Mouse (Mus musculus): ENCODE data around the gene Med26.

Med26 gene

DNA sequence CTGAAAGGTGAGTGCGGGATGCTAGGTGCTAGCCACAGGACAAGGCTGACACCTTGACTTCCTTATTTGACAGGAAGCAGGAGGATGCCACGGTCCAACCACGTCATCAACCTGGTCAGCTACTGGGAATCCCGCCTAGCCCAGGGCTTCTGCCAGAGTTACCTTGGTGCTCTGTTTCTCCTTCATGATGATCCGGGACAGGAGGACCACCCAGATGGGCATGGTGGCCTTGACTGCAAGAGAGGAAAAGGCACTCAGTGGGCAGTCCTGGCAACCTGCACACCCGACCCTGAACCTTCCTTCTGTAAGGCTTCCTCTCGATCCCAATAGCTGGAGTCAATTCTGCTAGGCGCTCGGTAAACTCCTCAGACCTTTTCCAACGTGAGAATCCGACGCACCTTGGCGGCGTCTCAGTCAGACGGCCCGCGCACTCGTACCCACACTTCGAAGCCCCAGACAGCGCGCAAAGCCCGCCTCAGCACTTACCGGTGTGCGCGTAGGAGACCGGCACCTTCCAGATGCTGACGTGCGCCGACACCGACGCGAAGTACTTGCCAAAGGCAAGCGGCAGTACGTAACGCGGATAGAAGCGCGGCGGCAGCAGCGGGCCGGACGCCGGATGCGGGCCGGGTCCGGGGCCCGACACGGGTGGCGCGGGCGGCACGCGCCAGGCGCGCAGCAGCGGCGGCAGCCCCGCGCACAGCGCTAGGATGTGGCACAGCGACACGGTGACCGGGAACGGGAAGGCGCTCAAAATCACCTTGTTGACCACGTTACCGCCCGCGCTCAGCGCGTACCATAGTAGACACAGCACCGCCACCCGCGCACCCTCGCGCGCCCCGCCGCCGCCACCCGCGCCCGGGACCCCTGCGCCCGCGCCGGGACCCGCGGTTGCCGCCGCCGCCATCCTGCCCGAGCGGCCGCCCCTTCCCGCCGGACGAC lies 56.1 kb downstream of the Med26 start, which contains the start of gene Slc35e1:
Gene Slc35e1, minus strand, starts transcription at position 935 of the 942 bp plus-strand sequence.
- DNase-seq (ENCODE audit: low read depth, low spot score): peak; percentile 41

DNA sequence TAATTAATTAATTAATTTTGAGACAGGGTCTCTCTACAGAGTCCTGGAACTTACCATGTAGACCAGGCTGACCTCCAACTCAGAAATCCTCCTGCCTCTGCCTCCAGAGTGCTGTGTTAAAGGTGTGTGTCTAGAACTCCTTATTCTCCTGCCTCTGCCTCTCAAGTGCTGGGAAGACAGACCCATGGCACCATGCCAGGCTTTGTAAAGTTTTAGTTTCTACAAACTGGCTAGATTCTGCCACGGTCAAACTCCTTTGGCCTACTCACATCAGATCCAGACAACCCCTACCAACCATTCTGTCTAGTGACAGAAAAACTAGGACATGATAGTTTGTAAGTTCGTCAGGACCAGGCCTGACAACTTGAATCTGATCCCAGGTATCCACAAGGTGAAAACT lies 57.1 kb downstream of the Med26 start:
- no peak for DNase-seq (ENCODE audit: low read depth, low spot score)

DNA sequence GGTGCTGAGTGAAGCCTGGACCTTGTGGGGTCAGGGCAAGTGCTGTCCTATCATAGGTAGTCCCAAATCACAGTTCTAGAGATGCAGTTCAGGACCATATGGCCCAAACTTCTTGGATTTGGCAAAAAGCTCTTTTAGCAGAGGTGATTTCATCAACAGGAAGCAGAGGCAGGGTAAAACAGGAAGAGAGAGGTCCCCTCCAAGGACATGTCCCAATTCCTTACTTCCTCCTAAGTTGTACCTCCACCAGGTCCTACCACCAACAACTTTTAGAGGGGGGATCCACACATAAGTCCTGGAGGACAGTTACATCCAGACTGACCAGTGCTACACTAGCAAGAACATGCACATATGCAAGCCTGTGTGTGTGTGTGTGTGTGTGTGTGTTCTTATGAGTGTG lies 61.1 kb downstream of the Med26 start:
- DNase-seq (ENCODE audit: low read depth, low spot score): no peak

DNA sequence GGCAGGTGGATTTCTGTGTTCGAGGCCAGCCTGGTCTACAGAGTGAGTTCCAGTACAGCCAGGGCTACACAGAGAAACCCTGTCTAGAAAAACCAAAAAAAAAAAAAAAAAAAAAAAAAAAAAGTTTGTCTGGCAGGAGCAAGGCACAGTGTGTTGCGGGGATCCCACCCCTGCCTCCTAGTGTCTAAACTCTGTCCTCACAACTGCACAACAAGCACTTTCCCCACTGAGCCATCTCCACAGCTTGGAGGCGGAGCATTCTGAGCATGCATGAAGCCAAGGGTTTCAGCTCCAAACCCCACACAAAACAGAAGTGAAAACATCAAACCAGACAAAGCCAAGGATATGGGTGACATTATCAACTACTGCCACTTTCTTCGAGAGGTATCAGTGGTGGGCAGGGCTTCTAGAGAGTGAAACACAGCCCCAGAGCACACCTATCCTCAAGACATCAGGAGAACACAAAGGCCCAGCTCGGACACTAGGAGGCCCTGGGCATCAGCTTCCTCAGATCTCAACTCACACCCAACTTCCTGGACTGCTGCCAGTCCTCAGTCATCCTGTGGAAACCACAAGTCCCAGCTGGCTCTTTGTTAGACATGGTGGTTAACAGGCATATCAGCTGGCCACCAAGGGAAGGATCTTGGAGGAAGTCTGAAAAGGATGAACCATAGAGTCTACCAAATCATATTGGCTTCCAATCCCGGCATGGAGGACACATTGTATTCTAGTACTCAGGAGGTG lies 62.4 kb downstream of the Med26 start:
- no peak for DNase-seq (ENCODE audit: low read depth, low spot score)

DNA sequence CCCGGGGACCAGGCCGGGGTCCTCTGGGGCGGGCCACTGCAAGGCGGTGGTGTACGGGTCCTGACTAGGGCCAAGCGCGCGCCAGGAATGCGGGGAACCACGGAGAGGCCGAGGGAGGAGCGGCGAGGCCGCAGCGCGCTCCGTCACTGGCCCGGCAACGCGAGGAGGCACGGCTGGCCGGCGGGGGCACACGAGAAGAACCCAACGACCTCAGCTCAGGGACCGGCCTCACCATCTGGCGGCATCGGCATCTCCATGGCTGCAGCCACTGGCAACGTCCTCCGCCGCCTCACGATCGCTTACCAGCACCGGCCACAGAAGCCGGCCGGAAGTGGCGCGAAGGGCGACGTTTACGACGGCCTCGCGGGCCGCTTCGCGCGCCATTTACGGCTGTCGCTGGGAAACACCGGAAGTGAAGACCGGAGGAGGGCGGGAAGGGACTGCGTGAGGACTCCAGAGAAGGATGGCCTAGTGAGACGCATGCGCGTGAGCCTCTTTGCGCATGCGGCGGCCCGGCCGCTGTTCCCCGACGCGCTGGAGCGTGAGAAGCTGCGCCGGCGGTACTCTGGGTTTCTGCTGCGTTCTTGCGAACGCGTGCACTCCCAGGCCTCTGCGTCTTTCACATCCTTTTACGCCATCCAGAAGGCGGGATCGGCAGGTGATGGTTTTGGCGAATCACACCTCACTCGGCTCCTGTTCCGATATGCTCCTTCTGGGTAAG lies 73.1 kb downstream of the Med26 start, which contains the start of gene Cherp:
Gene Cherp, minus strand, starts transcription at position 401 of the 721 bp plus-strand sequence.
- DNase-seq (ENCODE audit: low read depth, low spot score): peak; percentile 99

DNA sequence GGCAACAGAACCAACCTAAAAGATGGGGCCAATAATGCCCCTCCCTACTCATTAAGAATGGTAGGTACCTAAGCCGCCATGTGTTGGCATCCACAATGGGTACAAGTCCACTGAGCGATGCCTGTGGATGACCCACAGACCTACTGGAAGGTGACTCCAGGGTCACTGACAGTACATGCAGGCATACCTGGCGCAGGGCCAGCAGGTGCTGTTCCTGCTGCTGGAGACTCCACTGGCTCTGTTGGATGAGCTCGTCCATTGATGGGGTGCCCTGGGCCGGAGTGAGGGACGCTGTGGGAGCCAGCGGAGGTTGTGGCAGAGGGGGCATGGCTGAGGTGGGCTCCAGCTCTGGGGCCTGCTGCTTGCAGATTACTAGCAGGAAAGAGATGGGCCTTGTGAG lies 77.4 kb downstream of the Med26 start:
- DNase-seq (ENCODE audit: low read depth, low spot score): no peak

DNA sequence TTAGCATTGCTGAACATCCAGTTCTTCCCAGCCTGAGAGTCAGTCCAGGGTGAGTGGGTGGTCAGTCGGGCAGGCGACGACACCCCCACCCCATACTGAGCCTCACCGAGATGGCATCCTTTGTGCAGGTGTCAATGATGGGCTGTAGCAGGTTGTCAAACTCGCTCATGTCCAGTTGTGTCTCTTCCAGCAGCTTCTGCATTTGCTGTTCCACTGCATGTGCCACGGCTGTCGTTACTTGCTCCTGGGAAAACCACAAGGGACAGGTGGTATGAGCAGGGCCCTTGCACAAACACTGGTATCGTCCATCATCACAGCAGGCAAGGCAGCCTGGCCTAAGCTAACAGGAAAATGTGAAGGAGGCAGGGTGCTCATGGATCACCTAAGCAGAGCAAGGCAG lies 78.1 kb downstream of the Med26 start:
- no peak for DNase-seq (ENCODE audit: low read depth, low spot score)

DNA sequence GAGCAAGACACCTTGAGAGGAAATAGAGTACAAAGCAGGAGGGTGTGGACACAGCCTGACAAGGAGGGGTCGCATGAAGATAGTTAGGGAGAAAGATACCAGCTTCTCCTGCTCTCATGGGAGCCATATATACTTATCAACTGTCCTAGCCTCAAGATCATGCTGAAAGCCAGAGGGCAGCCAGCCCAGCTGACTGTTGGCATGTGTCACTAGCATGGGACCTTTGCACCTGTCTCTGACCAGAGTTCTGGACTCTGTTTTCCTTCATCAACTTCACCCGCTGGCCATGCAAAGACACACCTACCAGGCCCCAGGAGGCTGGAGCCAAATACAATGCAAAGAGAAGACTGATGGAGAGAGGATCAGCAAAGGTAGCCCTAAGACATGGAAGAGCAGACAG lies 78.8 kb downstream of the Med26 start:
- no peak for DNase-seq (ENCODE audit: low read depth, low spot score)

DNA sequence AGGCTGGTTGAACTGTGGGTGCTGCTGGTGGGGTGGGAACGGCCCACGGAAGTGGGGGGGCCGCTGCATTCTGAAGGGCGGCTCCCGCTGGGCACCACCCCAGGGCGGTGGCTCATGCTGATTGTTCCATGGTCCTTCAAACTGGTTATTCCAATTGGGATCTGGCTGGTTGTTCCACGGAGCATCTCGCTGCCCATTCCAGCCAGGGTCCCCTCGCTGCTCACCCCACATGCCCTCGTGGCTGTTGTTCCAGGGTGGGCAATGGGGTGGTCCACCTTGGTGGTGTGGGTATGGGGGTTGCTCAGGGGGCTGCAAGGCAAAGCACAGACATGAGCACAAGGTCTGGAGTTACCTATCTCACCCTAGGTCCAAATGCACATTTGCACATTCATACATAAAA lies 83.9 kb downstream of the Med26 start:
- DNase-seq (ENCODE audit: low read depth, low spot score): no peak

DNA sequence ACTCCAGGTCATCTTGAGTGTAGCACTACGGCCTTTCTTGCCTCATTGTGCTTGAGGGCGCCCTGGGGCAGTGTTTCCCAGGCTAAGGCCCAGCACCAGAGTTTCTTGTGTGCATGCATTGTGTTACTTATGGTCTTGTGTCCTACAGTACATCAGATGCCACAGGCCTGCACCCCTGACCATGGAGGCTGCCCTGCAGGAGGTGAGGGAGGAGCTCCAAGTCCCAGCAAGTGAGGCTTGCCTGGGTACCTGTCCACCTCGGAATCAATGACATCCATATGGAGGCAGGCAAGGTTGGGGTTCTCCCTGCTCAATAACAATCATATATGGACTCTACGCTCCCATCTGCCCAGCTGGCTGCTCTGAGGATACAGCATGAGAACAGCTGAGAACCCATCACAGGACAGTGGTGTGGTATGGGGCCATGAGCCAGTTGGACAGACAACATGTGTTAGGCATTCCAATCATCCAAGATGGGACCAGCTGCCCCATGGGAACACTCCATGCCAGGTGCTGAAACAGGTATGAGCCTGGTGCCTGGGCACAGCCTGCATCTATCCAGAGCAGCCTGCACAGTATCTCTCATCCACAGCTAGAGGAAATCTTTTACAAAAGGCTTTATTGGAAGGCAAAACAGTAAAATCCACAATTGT lies 88.1 kb downstream of the Med26 start:
- no peak for DNase-seq (ENCODE audit: low read depth, low spot score)

DNA sequence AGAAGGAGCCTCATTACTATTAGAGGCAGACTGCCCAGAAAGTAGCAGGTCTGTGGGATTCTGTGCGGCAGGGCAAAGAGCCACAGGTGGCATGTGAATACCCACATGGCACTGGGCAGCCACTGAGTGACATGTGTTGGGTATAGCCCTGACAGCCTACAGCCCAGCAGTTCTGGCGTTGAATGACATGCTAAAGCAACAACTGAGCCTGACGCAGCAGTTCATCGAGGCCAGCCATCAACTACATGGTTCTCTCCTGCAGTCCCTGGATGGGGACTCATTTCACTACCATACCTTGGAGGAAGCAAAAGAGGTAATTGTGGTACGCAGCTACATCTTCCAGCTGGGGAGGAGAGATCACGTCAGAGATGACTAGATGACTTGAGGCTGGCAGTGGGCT lies 89.6 kb downstream of the Med26 start:
- no peak for DNase-seq (ENCODE audit: low read depth, low spot score)

DNA sequence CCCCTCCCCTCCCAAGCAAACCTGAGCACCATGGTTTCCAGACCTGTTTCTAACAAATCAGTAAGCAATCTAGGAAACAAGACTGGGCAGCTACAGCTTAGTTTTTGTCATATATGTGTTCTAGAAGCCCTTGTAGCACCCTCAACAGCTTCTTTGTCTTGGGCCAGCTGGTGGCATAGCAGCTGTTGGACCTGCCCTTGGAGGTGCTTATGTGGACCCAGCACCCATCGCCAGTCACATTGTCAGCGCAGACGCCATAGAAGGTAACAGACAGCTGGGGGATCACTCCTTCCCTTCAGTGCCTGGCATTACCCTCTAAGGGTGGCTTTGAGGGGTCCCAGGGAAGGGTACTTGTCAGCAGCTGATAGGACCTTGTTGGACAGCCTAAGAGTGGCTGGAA lies 90.3 kb downstream of the Med26 start:
- DNase-seq (ENCODE audit: low read depth, low spot score): no peak

DNA sequence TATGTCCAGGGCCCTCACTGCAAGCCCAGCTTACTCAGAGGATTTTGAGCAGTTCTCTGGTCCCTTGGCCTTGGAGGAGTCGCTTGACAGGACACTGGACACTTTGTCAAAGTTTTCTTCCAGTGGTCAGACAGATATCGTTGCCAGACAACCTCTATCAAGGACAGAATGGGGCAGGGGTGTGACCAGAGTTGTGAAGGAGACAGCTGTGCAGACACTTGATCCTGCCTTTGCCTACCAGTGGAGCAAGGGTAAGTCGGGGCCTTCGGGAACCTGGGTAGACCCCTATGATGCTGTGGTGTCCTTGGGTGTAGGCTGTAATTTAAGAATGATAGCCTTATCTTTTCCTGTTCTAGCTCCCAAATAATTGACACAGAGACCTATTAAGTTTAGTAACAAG lies 92.8 kb downstream of the Med26 start:
- no peak for DNase-seq (ENCODE audit: low read depth, low spot score)

DNA sequence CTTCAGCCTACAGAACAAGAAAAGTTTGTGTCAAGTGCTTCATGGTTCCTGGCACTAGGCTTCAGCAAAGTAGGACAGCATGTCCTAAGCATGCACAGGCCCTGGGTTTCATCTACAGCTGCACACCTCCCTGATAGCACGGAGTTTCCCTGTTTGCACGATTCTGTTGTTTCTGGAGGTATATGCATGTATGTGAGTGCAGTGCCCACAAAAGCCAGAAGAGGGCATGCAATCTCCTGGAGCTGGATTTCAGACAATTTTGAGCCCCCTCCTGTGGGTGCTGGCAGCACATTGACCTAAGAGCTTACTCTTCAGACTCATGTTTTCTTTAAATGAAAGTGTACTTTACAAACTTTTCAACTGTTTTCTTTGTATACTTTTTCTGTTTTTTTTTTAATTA lies 94.2 kb downstream of the Med26 start:
- no peak for DNase-seq (ENCODE audit: low read depth, low spot score)

DNA sequence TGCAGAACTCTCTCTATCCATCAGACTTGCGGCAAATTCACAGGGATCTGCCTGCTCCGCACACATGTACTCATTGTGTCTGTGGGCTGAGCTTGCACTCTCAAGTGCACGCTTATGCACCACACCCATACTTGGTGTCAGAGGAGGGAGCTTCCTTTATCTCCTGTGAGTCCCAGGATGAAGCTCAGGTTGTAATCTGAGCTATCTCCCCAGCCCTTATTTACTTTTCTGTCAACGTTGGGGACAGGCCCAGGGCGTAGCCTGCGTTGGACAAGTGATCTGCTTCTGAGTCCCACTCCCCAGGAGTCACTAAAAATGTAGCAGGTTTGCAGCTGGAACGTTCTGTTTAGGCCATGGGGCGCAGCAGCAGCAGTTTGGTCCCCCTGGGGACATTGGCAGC lies 96.6 kb downstream of the Med26 start:
- no peak for DNase-seq (ENCODE audit: low read depth, low spot score)

DNA sequence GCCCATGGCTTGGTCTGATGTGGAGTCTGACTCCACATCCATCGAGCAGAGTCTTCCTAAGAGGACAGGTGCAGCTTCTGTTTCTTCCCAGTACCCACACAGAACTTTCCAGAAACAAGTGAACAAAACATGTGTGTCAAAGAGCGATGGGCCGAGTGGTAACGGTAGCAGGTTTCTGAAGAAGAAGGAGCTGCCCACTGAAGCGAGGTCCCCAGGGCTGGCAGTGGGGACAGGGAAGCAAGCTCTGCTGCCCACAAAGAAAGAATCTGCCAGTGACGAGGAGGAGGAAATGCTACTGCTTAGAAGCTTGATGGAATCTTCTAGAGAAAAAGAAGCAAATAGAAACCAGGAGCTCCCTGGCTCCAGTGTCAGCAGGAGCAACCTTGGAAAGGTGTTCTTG lies 103.0 kb downstream of the Med26 start:
- DNase-seq (ENCODE audit: low read depth, low spot score): no peak

Data from mesoderm, embryonic 11.5 days (tissue).